Mouse (Mus musculus) midbrain, postnatal 0 days (tissue): ENCODE data around the gene Vdac1. TPM values are rescaled to one million over a fixed set of nuclear protein-coding genes. Genes with fewer than 3 reads are reported as not detected.

ENCODE experiments used
- ATAC-seq: fragments of 200-750 bp; cut with Nextera tagmentation; 2 replicates; pipeline ENCODE4 v1.8.0; 2017; ENCODE audit warnings: moderate number of reproducible peaks, mild to moderate bottlenecking, moderate TSS enrichment, moderate library complexity; ENCODE audit not compliant: low FRiP score
- DNase-seq: peaks from one replicate; pipeline ENCODE4 v3.0.0-alpha.2; 2015; ENCODE audit warnings: low spot score
- H3K27ac ChIP-seq: fragments of 300-500 bp; sonication (generic); 2 replicates; pipeline ENCODE4 v1.5.1; 2014; ENCODE audit warnings: low read depth, mild to moderate bottlenecking, low read length, mixed read lengths
- H3K27me3 ChIP-seq: fragments of 300-500 bp; sonication (generic); 2 replicates; pipeline ENCODE4 v1.6.1; 2014; ENCODE audit warnings: low read length, control low read depth, mixed read lengths; ENCODE audit not compliant: insufficient read depth
- H3K36me3 ChIP-seq: fragments of 300-500 bp; sonication (generic); 2 replicates; pipeline ENCODE4 v1.6.1; 2014; ENCODE audit warnings: low read length, control low read depth, mixed read lengths; ENCODE audit not compliant: insufficient read depth
- H3K4me1 ChIP-seq: fragments of 300-500 bp; sonication (generic); 2 replicates; pipeline ENCODE4 v1.6.1; 2014; ENCODE audit warnings: mild to moderate bottlenecking, control low read depth, antibody characterized with exemption, low read length, mixed read lengths; ENCODE audit not compliant: insufficient read depth
- H3K4me2 ChIP-seq: fragments of 300-500 bp; sonication (generic); 2 replicates; pipeline ENCODE4 v1.6.1; 2014; ENCODE audit warnings: low read depth, mild to moderate bottlenecking, low read length, mixed read lengths; ENCODE audit not compliant: poor library complexity, severe bottlenecking
- H3K4me3 ChIP-seq: fragments of 300-500 bp; sonication (generic); 2 replicates; pipeline ENCODE4 v1.5.1; 2014; ENCODE audit warnings: low read depth, mild to moderate bottlenecking, low read length, moderate library complexity
- H3K9ac ChIP-seq: fragments of 300-500 bp; sonication (generic); replicated peaks from 2 replicates; pipeline ENCODE4 v1.6.1; 2014; ENCODE audit warnings: mild to moderate bottlenecking, low read length, moderate library complexity, mixed read lengths; ENCODE audit not compliant: poor library complexity, severe bottlenecking
- H3K9me3 ChIP-seq: fragments of 300-500 bp; sonication (generic); 2 replicates; pipeline ENCODE4 v1.6.1; 2016; ENCODE audit warnings: low read length, control low read depth
- CTCF ChIP-seq: IDR thresholded peaks from 2 replicates; pipeline ENCODE4 v1.5.1; 2016; ENCODE audit warnings: antibody characterized with exemption, mild to moderate bottlenecking
- WGBS: fragments of 180-500 bp; shearing (Covaris S2); extraction: QIAGEN DNeasy Blood & Tissue Kit; methylation state at CpG from one replicate; pipeline ENCODE4 v1.1.7; 2014; 5-methylcytosine and 5-hydroxymethylcytosine counted together
- polyA plus RNA-seq: library from polyadenylated mRNA; unstranded; fragments of >200 nt; fragmentation: Nextera tagmentation; extraction: Ambion mirVana; gene quantifications from 2 replicates; pipeline ENCODE4 v1.2.1, GENCODE M21; 2015
- total RNA-seq: library from RNA; depleted of rRNA; stranded (reverse); fragments of >200 nt; gene quantifications from 2 replicates; pipeline ENCODE4 v1.2.3, GENCODE M21; 2014

The Vdac1 gene
- total and polyA plus RNA-seq, 2 experiments from 2014 or later: 337 to 412 TPM

- H3K4me2 ChIP-seq: no peak overlapping the region
- WGBS: 69% methylated on average over 2 of the region's 2 CpGs
- no peaks in the 10 kb centered on the region for H3K4me1 ChIP-seq
- no peak overlapping the region for H3K4me3 ChIP-seq
- no peaks in the 10 kb centered on the region for H3K9me3 ChIP-seq
- no peak overlapping the region for H3K9ac ChIP-seq
- no peak for TF ChIP-seq CTCF
- peaks cover 17% of the 10 kb centered on the region for H3K36me3 ChIP-seq
- no peak for ATAC-seq
- no peak for DNase-seq
- H3K27me3 ChIP-seq: no peaks in the 10 kb centered on the region
- no peak overlapping the region for H3K27ac ChIP-seq
Measured at GRCm38 (mm10) chr11:52401476-52401875, 40.8 kb downstream of the Vdac1 start.

- ATAC-seq: no peak
- TF ChIP-seq CTCF: no peak
- H3K27me3 ChIP-seq: no peaks in the 10 kb centered on the region
- no peak overlapping the region for H3K27ac ChIP-seq
- H3K9ac ChIP-seq: no peak overlapping the region
- peaks cover 22% of the 10 kb centered on the region for H3K36me3 ChIP-seq
- no peaks in the 10 kb centered on the region for H3K9me3 ChIP-seq
- no peaks in the 10 kb centered on the region for H3K4me1 ChIP-seq
- WGBS: 80% methylated on average over 1 of the region's 1 CpGs
- H3K4me2 ChIP-seq: no peak overlapping the region
- no peak for DNase-seq
- no peak overlapping the region for H3K4me3 ChIP-seq
Measured at GRCm38 (mm10) chr11:52402566-52402965, 41.9 kb downstream of the Vdac1 start.

- ATAC-seq: no peak
- no peak for TF ChIP-seq CTCF
- Histone ChIP-seq H3K9me3 (no peaks in the 10 kb centered on the region), H3K4me1 (no peaks in the 10 kb centered on the region), H3K27me3 (no peaks in the 10 kb centered on the region), H3K4me2 (no peak overlapping the region), H3K9ac (no peak overlapping the region), H3K27ac (no peak overlapping the region), H3K36me3 (peaks cover 37% of the 10 kb centered on the region), H3K4me3 (no peak overlapping the region)
- 95% methylated on average over 5 of the region's 5 CpGs for WGBS
- DNase-seq: no peak
Measured at GRCm38 (mm10) chr11:52404209-52404608, 43.5 kb downstream of the Vdac1 start.

- no peaks in the 10 kb centered on the region for H3K4me1 ChIP-seq
- no peak for ATAC-seq
- H3K9ac ChIP-seq: no peak overlapping the region
- H3K4me2 ChIP-seq: no peak overlapping the region
- H3K4me3 ChIP-seq: no peak overlapping the region
- WGBS: 71% methylated on average over 9 of the region's 9 CpGs
- no peak for TF ChIP-seq CTCF
- no peak for DNase-seq
- H3K27me3 ChIP-seq: no peaks in the 10 kb centered on the region
- no peak overlapping the region for H3K27ac ChIP-seq
- H3K9me3 ChIP-seq: no peaks in the 10 kb centered on the region
- peaks cover 38% of the 10 kb centered on the region for H3K36me3 ChIP-seq
Measured at GRCm38 (mm10) chr11:52405196-52405688, 44.6 kb downstream of the Vdac1 start.

- Histone ChIP-seq H3K4me2 (no peak overlapping the region), H3K27me3 (no peaks in the 10 kb centered on the region), H3K9me3 (no peaks in the 10 kb centered on the region), H3K9ac (no peak overlapping the region), H3K36me3 (peaks cover 25% of the 10 kb centered on the region), H3K27ac (no peak overlapping the region), H3K4me1 (no peaks in the 10 kb centered on the region), H3K4me3 (no peak overlapping the region)
- 84% methylated on average over 5 of the region's 5 CpGs for WGBS
- ATAC-seq (no peak), DNase-seq (no peak)
- TF ChIP-seq CTCF: no peak
Measured at GRCm38 (mm10) chr11:52409316-52409715, 48.7 kb downstream of the Vdac1 start.

GRCm38 (mm10) chr11:52418358-52418757 is 57.7 kb downstream of the Vdac1 start:
- no peaks in the 10 kb centered on the region for H3K27me3 ChIP-seq
- TF ChIP-seq CTCF: no peak
- 78% methylated on average over 5 of the region's 5 CpGs for WGBS
- no peak overlapping the region for H3K4me2 ChIP-seq
- H3K4me1 ChIP-seq: no peaks in the 10 kb centered on the region
- H3K9me3 ChIP-seq: no peaks in the 10 kb centered on the region
- H3K9ac ChIP-seq: no peak overlapping the region
- H3K36me3 ChIP-seq: no peaks in the 10 kb centered on the region
- DNase-seq (no peak), ATAC-seq (no peak)
- no peak overlapping the region for H3K4me3 ChIP-seq
- no peak overlapping the region for H3K27ac ChIP-seq
